In the genomic region with DNA sequence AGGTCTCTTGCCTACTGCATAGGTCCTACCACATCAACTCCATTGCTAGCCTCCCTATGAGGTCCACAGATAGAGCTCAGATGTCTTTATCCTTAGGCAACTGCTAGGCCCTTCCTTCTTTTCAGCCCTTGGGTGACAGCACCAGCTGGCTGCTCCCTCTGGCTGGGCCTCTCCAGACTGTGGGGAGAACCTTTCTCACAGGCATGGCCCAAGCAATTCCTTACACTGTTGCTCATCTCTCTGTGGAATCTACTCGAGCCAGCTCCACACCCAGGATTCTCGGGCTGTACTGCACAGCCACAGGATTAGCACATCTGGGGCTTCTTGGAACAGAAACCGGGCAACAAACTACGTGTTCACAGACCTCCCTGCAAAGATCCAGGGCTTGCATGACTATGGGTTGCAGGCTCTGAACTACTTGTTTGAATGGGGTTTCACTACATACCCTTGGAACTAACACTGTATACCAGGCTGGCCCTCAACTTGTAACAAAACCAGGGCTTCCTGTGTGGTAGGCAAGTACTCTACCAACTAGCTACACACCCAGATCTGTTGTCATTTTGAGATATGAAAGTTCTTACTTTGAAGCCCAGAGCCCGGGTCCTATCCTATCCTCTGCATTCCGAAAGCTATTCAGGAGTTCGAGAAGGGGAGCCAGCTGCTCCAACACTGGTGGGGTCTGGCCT, we compare ENCODE assay signal across 10 mouse cellular contexts. TPM values are rescaled to one million over a fixed set of nuclear protein-coding genes. Genes with fewer than 3 reads are reported as not detected.
A peak's percentile ranks its signal among the peaks of the same experiment; 100 is the strongest.
DNase-seq lines count a peak whose midpoint lies in the region; ATAC-seq lines count a peak whose summit lies in the region.
"Had no signal": no experiment of that assay in that cellular context is flagged by ENCODE, and none has a peak within 500 bp of the region (broad histone marks: within the 10 kb centered on the region; RNA-seq: fewer than 3 reads in every experiment).

No protein-coding gene starts in this region.

- peak overlapping the region; percentile 68; the same call in 1 of the 2 replicates for H3K4me2 ChIP-seq in lung, embryonic 15.5 days

- peak; percentile 12 for DNase-seq in cerebellum, adult 11 months
- no peak for DNase-seq in cerebellum, postnatal 10 days
- DNase-seq in lung, postnatal 10 days: no peak
- peak; percentile 68 for DNase-seq in gastrocnemius, postnatal 25 days
- no peak for DNase-seq in ovary, adult 18-20 months (ENCODE audit: low spot score)
- DNase-seq: adrenal gland, postnatal 36 days had no signal

- peaks cover 13% of the 10 kb centered on the region; the same call in 1 of the 2 replicates for H3K36me3 ChIP-seq in lung, embryonic 15.5 days
- H3K36me3 ChIP-seq in macrophage (ENCODE audit: inconsistent target): no peaks in the 10 kb centered on the region; the same call in 1 of the 2 replicates

- no peak for ATAC-seq in lung, embryonic 15.5 days (ENCODE audit: borderline replicate concordance, extremely low read depth, low FRiP score, low TSS enrichment)
- ATAC-seq in megakaryocyte-erythroid progenitor cell, adult 5-6 weeks (replicated peaks; ENCODE audit: low FRiP score, low TSS enrichment, poor library complexity, severe bottlenecking): no peak

- H3K79me2 ChIP-seq in macrophage (ENCODE audit: inconsistent target): peaks cover 71% of the 10 kb centered on the region

- no peak overlapping the region for H3K9ac ChIP-seq in lung, embryonic 15.5 days

- no peaks in the 10 kb centered on the region for H3K9me3 ChIP-seq in lung, embryonic 15.5 days

- no peaks in the 10 kb centered on the region for H3K27me3 ChIP-seq in lung, embryonic 15.5 days

- H3K4me3 ChIP-seq in lung, embryonic 15.5 days: no peak overlapping the region; the same call in 1 of the 2 replicates
- H3K4me3 ChIP-seq in macrophage (ENCODE audit: inconsistent target): peak overlapping the region; percentile 92

- H3K27ac ChIP-seq in lung, embryonic 15.5 days: no peak overlapping the region
- H3K27ac ChIP-seq in macrophage: peak overlapping the region; percentile 98
- H3K27ac ChIP-seq: left cerebral cortex, adult 2 months had no signal

- H3K4me1 ChIP-seq in lung, embryonic 15.5 days: peaks cover 43% of the 10 kb centered on the region

- 81% methylated on average over 7 of the region's 7 CpGs for WGBS in lung, embryonic 15.5 days
- WGBS in macrophage (ENCODE audit: missing documents): 72% methylated on average over 7 of the region's 7 CpGs

RNA-seq across cellular contexts. Expression of a gene that starts 2.3 kb away (rescaled TPM):
- polyA plus RNA-seq in lung, embryonic 15.5 days (2015; fragmentation: Nextera tagmentation; extraction: Ambion mirVana): 169 and 174 TPM in 2 replicates
- 10 to 100 TPM; 10.8 to 12.4 TPM for total RNA-seq in gastrocnemius, postnatal 25 days (2021)
- total RNA-seq in macrophage (2018; cell fraction: chromatin; rRNA removed): 100 to 1,000 TPM in 25 of 26 experiments, 10 to 100 TPM in 1; 94.5 to 340 (median 169) TPM
- 10 to 100 TPM; 31.1 to 80.6 (median 57.8) TPM for total RNA-seq in macrophage (2018; cell fraction: cytosol; rRNA removed)
- 100 to 1,000 TPM in 14 of 26 experiments, 10 to 100 TPM in 12; 48.9 to 325 (median 105) TPM for total RNA-seq in macrophage (2018; cell fraction: nucleus; rRNA removed)
- polyA plus RNA-seq in macrophage (2018): 33.5 to 87.9 TPM (median 87.4 TPM) in 3 replicates
- total RNA-seq in megakaryocyte-erythroid progenitor cell, adult 5-6 weeks (2014; fragmentation: Nextera tagmentation): 25.2 and 35.7 TPM in 2 replicates
- 13.6 and 22.1 TPM in 2 replicates for total RNA-seq in megakaryocyte-erythroid progenitor cell, adult 5-6 weeks (2017)

RNA-seq across cellular contexts. Expression of a gene that starts 6.1 kb away (rescaled TPM):
- polyA plus RNA-seq in lung, embryonic 15.5 days (2015; fragmentation: Nextera tagmentation; extraction: Ambion mirVana): 31.4 and 32.4 TPM in 2 replicates
- 1 to 10 TPM in 1 of 2 experiments, under 1 TPM in 1; 0.79 to 1.3 TPM for total RNA-seq in gastrocnemius, postnatal 25 days (2021)
- total RNA-seq in macrophage (2018; cell fraction: chromatin; rRNA removed): 10 to 100 TPM in 3 of 26 experiments, 1 to 10 TPM in 23; 1.3 to 12.4 (median 5.2) TPM
- total RNA-seq in macrophage (2018; cell fraction: cytosol; rRNA removed): 1 to 10 TPM; 1.3 to 6.7 (median 3.3) TPM
- 10 to 100 TPM in 2 of 26 experiments, 1 to 10 TPM in 24; 1.6 to 28.4 (median 4.3) TPM for total RNA-seq in macrophage (2018; cell fraction: nucleus; rRNA removed)
- 2.5 to 17.1 TPM (median 6.2 TPM) in 3 replicates for polyA plus RNA-seq in macrophage (2018)
- total RNA-seq in megakaryocyte-erythroid progenitor cell, adult 5-6 weeks (2014; fragmentation: Nextera tagmentation): 46.9 and 47.7 TPM in 2 replicates
- total RNA-seq in megakaryocyte-erythroid progenitor cell, adult 5-6 weeks (2017): 34.5 and 37.5 TPM in 2 replicates

RNA-seq across cellular contexts. Expression of a gene that starts 28.7 kb away (rescaled TPM):
- 103 and 116 TPM in 2 replicates for polyA plus RNA-seq in lung, embryonic 15.5 days (2015; fragmentation: Nextera tagmentation; extraction: Ambion mirVana)
- total RNA-seq in gastrocnemius, postnatal 25 days (2021): 10 to 100 TPM; 43.3 to 44.4 TPM
- total RNA-seq in macrophage (2018; cell fraction: chromatin; rRNA removed): 100 to 1,000 TPM in 3 of 26 experiments, 10 to 100 TPM in 23; 29.5 to 116 (median 76.4) TPM
- total RNA-seq in macrophage (2018; cell fraction: cytosol; rRNA removed): 10 to 100 TPM; 30.0 to 50.6 (median 39.5) TPM
- 10 to 100 TPM; 26.4 to 93.3 (median 45.4) TPM for total RNA-seq in macrophage (2018; cell fraction: nucleus; rRNA removed)
- polyA plus RNA-seq in macrophage (2018): 31.2 to 42.2 TPM (median 38.7 TPM) in 3 replicates
- total RNA-seq in megakaryocyte-erythroid progenitor cell, adult 5-6 weeks (2014; fragmentation: Nextera tagmentation): 5.4 and 12.1 TPM in 2 replicates
- 2.1 and 6.2 TPM in 2 replicates for total RNA-seq in megakaryocyte-erythroid progenitor cell, adult 5-6 weeks (2017)

RNA-seq across cellular contexts. Expression of a gene that starts 28.8 kb away (rescaled TPM):
- polyA plus RNA-seq in lung, embryonic 15.5 days (2015; fragmentation: Nextera tagmentation; extraction: Ambion mirVana): 17.4 and 18.3 TPM in 2 replicates
- total RNA-seq in gastrocnemius, postnatal 25 days (2021): 1 to 10 TPM; 2.6 to 4.9 TPM
- total RNA-seq in macrophage (2018; cell fraction: chromatin; rRNA removed): 1 to 10 TPM; 1.1 to 4.3 (median 1.8) TPM
- under 1 TPM in 23 of 26 experiments, not detected in 3; 0.07 to 0.38 (median 0.18) TPM for total RNA-seq in macrophage (2018; cell fraction: cytosol; rRNA removed)
- 1 to 10 TPM in 20 of 26 experiments, under 1 TPM in 6; 0.33 to 3.4 (median 1.4) TPM for total RNA-seq in macrophage (2018; cell fraction: nucleus; rRNA removed)
- polyA plus RNA-seq in macrophage (2018): 0.22 to 0.28 TPM in 2 of 3 replicates, not detected in the other
- total RNA-seq in megakaryocyte-erythroid progenitor cell, adult 5-6 weeks (2014; fragmentation: Nextera tagmentation): not detected in 2 replicates
- total RNA-seq in megakaryocyte-erythroid progenitor cell, adult 5-6 weeks (2017): not detected in 2 replicates

RNA-seq across cellular contexts. Expression of a gene that starts 40.6 kb away (rescaled TPM):
- 37.5 and 41.3 TPM in 2 replicates for polyA plus RNA-seq in lung, embryonic 15.5 days (2015; fragmentation: Nextera tagmentation; extraction: Ambion mirVana)
- total RNA-seq in gastrocnemius, postnatal 25 days (2021): 10 to 100 TPM; 42.7 to 46.1 TPM
- 10 to 100 TPM; 24.4 to 88.3 (median 51.3) TPM for total RNA-seq in macrophage (2018; cell fraction: chromatin; rRNA removed)
- total RNA-seq in macrophage (2018; cell fraction: cytosol; rRNA removed): 10 to 100 TPM; 25.7 to 48.8 (median 31.2) TPM
- total RNA-seq in macrophage (2018; cell fraction: nucleus; rRNA removed): 10 to 100 TPM; 17.0 to 58.2 (median 27.0) TPM
- 28.9 to 74.4 TPM (median 41.1 TPM) in 3 replicates for polyA plus RNA-seq in macrophage (2018)
- total RNA-seq in megakaryocyte-erythroid progenitor cell, adult 5-6 weeks (2014; fragmentation: Nextera tagmentation): 16.3 and 21.1 TPM in 2 replicates
- total RNA-seq in megakaryocyte-erythroid progenitor cell, adult 5-6 weeks (2017): 13.2 and 29.1 TPM in 2 replicates

Comparison
In these comparisons a context has a peak if more than half of its experiments do, and no peak if none do; other contexts are left out.
1. DNase-seq: peak in cerebellum, adult 11 months (single experiment) and gastrocnemius, postnatal 25 days (single experiment); none in cerebellum, postnatal 10 days (0 of 2), lung, postnatal 10 days (single experiment) and ovary, adult 18-20 months (single experiment).
2. RNA of a gene that starts 6.1 kb away (total RNA-seq): 34.5 to 47.7 TPM in megakaryocyte-erythroid progenitor cell, adult 5-6 weeks; 0.79 to 1.3 TPM in gastrocnemius, postnatal 25 days; every median in the first group is over 10 times any median in the second.